ENCODE assay signal across 17 mouse cellular contexts in genomic region chr5:9042721-9043416, GRCm38 (mm10). TPM values are rescaled to one million over a fixed set of nuclear protein-coding genes. Genes with fewer than 3 reads are reported as not detected.
A peak's percentile ranks its signal among the peaks of the same experiment; 100 is the strongest.
DNase-seq lines count a peak whose midpoint lies in the region; ATAC-seq lines count a peak whose summit lies in the region.
"Had no signal": no experiment of that assay in that cellular context is flagged by ENCODE, and none has a peak within 500 bp of the region (broad histone marks: within the 10 kb centered on the region; RNA-seq: fewer than 3 reads in every experiment).

No protein-coding gene starts in this region.

- no peaks in the 10 kb centered on the region for H3K9me3 ChIP-seq in heart, embryonic 11.5 days (replicated peaks; ENCODE audit: control insufficient read depth, low read length)
- H3K9me3 ChIP-seq in forebrain, embryonic 13.5 days (replicated peaks), result no peaks in the 10 kb centered on the region
- no peaks in the 10 kb centered on the region for H3K9me3 ChIP-seq in midbrain, embryonic 14.5 days (ENCODE audit: control insufficient read depth, low read length)
- H3K9me3 ChIP-seq: kidney, embryonic 15.5 days; lung, embryonic 15.5 days had no signal

- 79% methylated on average over 10 of the region's 10 CpGs for WGBS in heart, embryonic 11.5 days (ENCODE audit: insufficient replicate concordance)
- 13% methylated on average over 10 of the region's 10 CpGs for WGBS in forebrain, embryonic 13.5 days
- WGBS in midbrain, embryonic 14.5 days, result 41% methylated on average over 10 of the region's 10 CpGs

- no peaks in the 10 kb centered on the region for H3K4me1 ChIP-seq in heart, embryonic 11.5 days (ENCODE audit: control insufficient read depth, insufficient read depth, low read length)
- peaks cover 27% of the 10 kb centered on the region for H3K4me1 ChIP-seq in forebrain, embryonic 13.5 days
- no peaks in the 10 kb centered on the region for H3K4me1 ChIP-seq in midbrain, embryonic 14.5 days (ENCODE audit: control insufficient read depth, insufficient read depth, low read length)
- H3K4me1 ChIP-seq: kidney, embryonic 15.5 days; lung, embryonic 15.5 days had no signal

- no peak overlapping the region for H3K4me2 ChIP-seq in heart, embryonic 11.5 days
- H3K4me2 ChIP-seq in forebrain, embryonic 13.5 days, result no peak overlapping the region
- no peak overlapping the region for H3K4me2 ChIP-seq in midbrain, embryonic 14.5 days (ENCODE audit: low read length)
- H3K4me2 ChIP-seq: kidney, embryonic 15.5 days; lung, embryonic 15.5 days had no signal

- H3K27me3 ChIP-seq in heart, embryonic 11.5 days (ENCODE audit: control insufficient read depth, insufficient read depth, low read length), result no peaks in the 10 kb centered on the region
- H3K27me3 ChIP-seq in forebrain, embryonic 13.5 days, result no peaks in the 10 kb centered on the region
- H3K27me3 ChIP-seq in midbrain, embryonic 14.5 days (ENCODE audit: control insufficient read depth, insufficient read depth, low read length), result no peaks in the 10 kb centered on the region
- H3K27me3 ChIP-seq: kidney, embryonic 15.5 days; lung, embryonic 15.5 days had no signal

- H3K4me3 ChIP-seq in heart, embryonic 11.5 days (ENCODE audit: low read depth, low read length), result no peak overlapping the region
- H3K4me3 ChIP-seq in forebrain, embryonic 13.5 days, result no peak overlapping the region
- no peak overlapping the region for H3K4me3 ChIP-seq in midbrain, embryonic 14.5 days (replicated peaks; ENCODE audit: low read depth, low read length)
- H3K4me3 ChIP-seq: heart, adult 2 months; kidney, embryonic 15.5 days; lung, embryonic 15.5 days; myocyte had no signal

- H3K9ac ChIP-seq in heart, embryonic 11.5 days (ENCODE audit: low read depth, low read length), result no peak overlapping the region
- H3K9ac ChIP-seq in forebrain, embryonic 13.5 days, result no peak overlapping the region
- no peak overlapping the region for H3K9ac ChIP-seq in midbrain, embryonic 14.5 days (replicated peaks; ENCODE audit: low read length)
- H3K9ac ChIP-seq: kidney, embryonic 15.5 days; lung, embryonic 15.5 days had no signal

- no peaks in the 10 kb centered on the region for H3K36me3 ChIP-seq in heart, embryonic 11.5 days (ENCODE audit: control insufficient read depth, insufficient read depth, low read length)
- no peaks in the 10 kb centered on the region for H3K36me3 ChIP-seq in forebrain, embryonic 13.5 days (ENCODE audit: poor library complexity, severe bottlenecking)
- H3K36me3 ChIP-seq in midbrain, embryonic 14.5 days (ENCODE audit: control insufficient read depth, insufficient read depth, low read length), result no peaks in the 10 kb centered on the region
- H3K36me3 ChIP-seq: kidney, embryonic 15.5 days; lung, embryonic 15.5 days had no signal

- ATAC-seq in heart, embryonic 11.5 days (replicated peaks; ENCODE audit: insufficient number of reproducible peaks, low FRiP score, low TSS enrichment), result no peak
- peak; percentile 52; the same call in 1 of the 2 replicates for ATAC-seq in forebrain, embryonic 13.5 days
- ATAC-seq in midbrain, embryonic 14.5 days (ENCODE audit: low FRiP score, low TSS enrichment), result no peak

- peak; percentile 33 for DNase-seq in heart, adult 11 months
- DNase-seq in Muller cell, postnatal 12 days (ENCODE audit: inconsistent ontology term), result peak; percentile 81
- peak; percentile 21 for DNase-seq in midbrain, embryonic 14.5 days
- no peak for DNase-seq in cerebellum, postnatal 4 days (ENCODE audit: low spot score in 2 of 2)
- no peak for DNase-seq in embryo, embryonic 10.5 days (ENCODE audit: low spot score)
- DNase-seq in gastrocnemius, postnatal 10 days, result no peak
- DNase-seq: cerebellum, adult 18-20 months; heart, adult 2 months; heart, postnatal 14 days; liver; spleen, adult 18-20 months; thymus, postnatal 36 days had no signal

- H3K27ac ChIP-seq in heart, embryonic 11.5 days (ENCODE audit: low read depth, low read length), result no peak overlapping the region
- no peak overlapping the region for H3K27ac ChIP-seq in forebrain, embryonic 13.5 days
- H3K27ac ChIP-seq in midbrain, embryonic 14.5 days (replicated peaks; ENCODE audit: low read depth, low read length), result no peak overlapping the region
- H3K27ac ChIP-seq: heart, adult 2 months; kidney, embryonic 15.5 days; lung, embryonic 15.5 days had no signal

RNA-seq across cellular contexts. Expression of gene Crot, which starts 45.7 kb away (rescaled TPM):
- polyA plus RNA-seq in heart, embryonic 11.5 days (2014; fragmentation: Nextera tagmentation; extraction: Ambion mirVana), result 35.8 and 37.9 TPM in 2 replicates
- 23.7 and 23.9 TPM in 2 replicates for polyA plus RNA-seq in forebrain, embryonic 13.5 days (2015; fragmentation: Nextera tagmentation; extraction: Ambion mirVana)
- polyA plus RNA-seq in midbrain, embryonic 14.5 days (2014; fragmentation: Nextera tagmentation; extraction: Ambion mirVana), result 14.2 and 21.1 TPM in 2 replicates
- 10 to 100 TPM; 27.0 to 27.9 TPM for total RNA-seq in gastrocnemius, postnatal 10 days (2021)

RNA-seq across cellular contexts. Expression of gene Tmem243, which starts 57.6 kb away (rescaled TPM):
- polyA plus RNA-seq in heart, embryonic 11.5 days (2014; fragmentation: Nextera tagmentation; extraction: Ambion mirVana), result 8.7 and 11.4 TPM in 2 replicates
- 18.4 and 19.6 TPM in 2 replicates for polyA plus RNA-seq in forebrain, embryonic 13.5 days (2015; fragmentation: Nextera tagmentation; extraction: Ambion mirVana)
- polyA plus RNA-seq in midbrain, embryonic 14.5 days (2014; fragmentation: Nextera tagmentation; extraction: Ambion mirVana), result 11.9 and 14.9 TPM in 2 replicates
- 1 to 10 TPM; 4.4 to 4.9 TPM for total RNA-seq in gastrocnemius, postnatal 10 days (2021)

Comparison
In these comparisons a context has a peak if more than half of its experiments do, and no peak if none do; other contexts are left out.
1. DNase-seq: peak in heart, adult 11 months (single experiment), Muller cell, postnatal 12 days (single experiment) and midbrain, embryonic 14.5 days (single experiment); none in cerebellum, postnatal 4 days (0 of 2), embryo, embryonic 10.5 days (single experiment) and gastrocnemius, postnatal 10 days (single experiment).